Mouse (Mus musculus) erythroid progenitor cell, adult 5-6 weeks (primary cell): ENCODE measurements around the gene Spata31d1a. TPM values are rescaled to one million over a fixed set of nuclear protein-coding genes. Genes with fewer than 3 reads are reported as not detected.

Experiments
- ATAC-seq: replicated peaks from 2 replicates; pipeline ENCODE4 v1.8.0; 2016; ENCODE audit warnings: moderate number of reproducible peaks, mild to moderate bottlenecking, moderate TSS enrichment, inconsistent platforms; ENCODE audit not compliant: poor library complexity, low FRiP score, severe bottlenecking
- total RNA-seq, 2 experiments: library from RNA; stranded (forward) in 1 of 2; stranded (reverse) in 1 of 2; fragments of 150-400 nt in 1 of 2; fragments of 186-747, 209-891 nt in 1 of 2; gene quantifications; 2 replicates each; pipeline versions ENCODE4 v1.2.3 to v1.2.4; 2015 to 2017; ENCODE audit warnings: low replicate concordance in 2 of 2

The Spata31d1a gene
- total RNA-seq, 2 experiments from 2014 or later: not detected

- ATAC-seq: no peak
Observed at GRCm38 (mm10) chr13:59704562-59704961, 5.6 kb downstream of the Spata31d1a start.

GRCm38 (mm10) chr13:59703514-59703913 lies 6.6 kb downstream of the Spata31d1a start:
- no peak for ATAC-seq

GRCm38 (mm10) chr13:59700137-59700536 lies 10.0 kb downstream of the Spata31d1a start:
- 0 out of 2 replicates have a peak, but pooled peaks have one; percentile 18 for ATAC-seq

- no peak for ATAC-seq
Observed at GRCm38 (mm10) chr13:59699131-59699530, 11.0 kb downstream of the Spata31d1a start.

DNA sequence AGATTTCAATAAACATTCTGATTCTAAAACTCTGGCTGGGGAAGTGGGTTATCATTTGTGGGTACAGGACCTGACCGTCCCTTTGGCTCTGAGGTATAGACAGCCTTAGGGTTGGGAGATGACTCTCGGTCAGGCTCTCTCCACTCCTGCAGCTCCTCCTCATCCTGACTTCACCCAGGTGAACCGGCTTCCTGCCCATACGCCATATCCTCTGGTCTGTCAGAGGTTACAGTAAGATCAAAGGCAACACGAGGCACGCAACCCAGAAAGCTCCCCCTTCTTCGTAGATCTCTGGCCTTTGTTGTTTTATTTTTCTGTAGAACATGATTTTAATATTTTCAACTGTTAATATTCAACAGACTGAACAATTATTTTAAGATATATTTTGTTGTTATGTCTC lies 14.3 kb downstream of the Spata31d1a start:
- ATAC-seq: no peak

DNA sequence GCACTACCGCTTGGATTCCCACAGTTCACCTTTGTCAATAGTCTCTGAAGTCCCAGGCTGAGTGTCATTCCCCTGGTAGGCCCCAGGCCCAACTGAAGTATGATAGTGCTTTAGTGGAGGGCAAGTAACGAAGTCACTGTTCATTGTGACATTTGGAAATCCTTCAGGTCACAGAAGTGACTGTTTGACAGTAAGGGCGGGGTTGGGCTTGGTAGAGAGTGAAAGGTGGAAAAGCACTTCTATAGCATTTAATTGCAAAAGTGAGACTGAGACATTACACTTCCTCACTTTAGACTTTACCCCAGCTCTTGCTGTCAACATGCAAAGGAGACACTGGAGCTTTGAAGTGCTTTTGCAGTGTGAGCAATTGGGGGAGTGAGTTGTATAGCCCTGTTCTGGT lies 16.1 kb downstream of the Spata31d1a start, which contains the start of gene 4921517D22Rik:
4921517D22Rik (minus strand) TSS at position 101 of the 400 bp plus-strand sequence.
- no peak for ATAC-seq

GRCm38 (mm10) chr13:59691478-59691877 lies 18.7 kb downstream of the Spata31d1a start:
- ATAC-seq: no peak

DNA sequence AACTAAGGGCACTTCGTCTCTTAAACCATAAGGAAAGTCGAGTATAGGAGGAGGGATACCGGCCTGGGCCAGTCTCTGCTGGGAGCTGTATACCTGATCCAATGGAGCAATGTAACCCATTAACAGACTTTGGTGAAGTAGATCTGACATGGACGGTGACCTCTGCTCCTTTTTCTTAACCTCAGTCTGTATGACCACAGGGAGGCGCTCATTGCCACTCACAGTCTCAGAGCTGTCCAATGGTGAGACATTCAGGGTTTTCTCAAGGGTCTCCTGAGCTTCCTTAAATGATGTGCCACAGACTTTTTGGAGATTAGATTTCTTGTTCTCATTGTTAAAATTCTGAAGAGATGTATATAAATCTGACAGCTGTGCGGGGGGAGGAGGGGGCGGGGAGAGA lies 19.6 kb downstream of the Spata31d1a start:
- no peak for ATAC-seq

DNA sequence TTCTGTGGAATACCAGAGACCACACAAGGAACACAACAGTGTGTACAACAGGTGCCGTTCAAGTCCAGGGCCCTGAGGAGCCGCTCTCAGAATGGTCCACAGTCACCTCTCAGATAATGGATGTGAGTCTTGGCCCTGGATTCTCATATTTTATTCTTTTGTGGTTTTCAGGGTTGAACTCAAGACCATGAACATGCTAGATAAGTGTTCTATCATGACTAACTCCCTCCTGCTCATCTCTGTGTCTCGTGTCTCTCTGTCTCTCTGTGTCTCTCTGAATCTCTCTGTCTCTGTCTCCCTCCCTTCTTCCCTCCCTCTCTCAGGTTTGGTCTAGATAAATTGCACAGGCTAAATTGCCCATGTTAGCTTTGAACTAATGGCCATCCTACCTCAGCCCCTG lies 20.3 kb downstream of the Spata31d1a start:
- no peak for ATAC-seq

DNA sequence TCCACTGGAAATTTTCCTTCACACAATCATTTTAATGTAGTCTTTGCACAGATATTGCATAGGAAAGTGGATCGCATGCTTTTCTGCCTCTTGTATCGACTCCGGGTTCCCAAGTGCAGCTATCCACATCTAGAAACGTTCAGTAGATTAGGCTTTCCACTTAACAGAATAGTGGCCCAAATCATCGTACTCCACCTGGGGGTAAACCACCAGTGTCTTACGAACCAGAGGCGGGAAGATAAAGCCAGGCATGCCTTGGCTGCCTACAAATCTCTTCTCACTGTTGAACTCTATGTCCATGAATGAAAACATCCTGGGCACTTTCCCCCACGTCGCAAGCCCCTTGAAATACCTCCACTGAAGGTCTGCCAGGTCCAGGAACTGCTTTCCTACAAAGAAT lies 20.8 kb downstream of the Spata31d1a start:
- ATAC-seq: no peak

DNA sequence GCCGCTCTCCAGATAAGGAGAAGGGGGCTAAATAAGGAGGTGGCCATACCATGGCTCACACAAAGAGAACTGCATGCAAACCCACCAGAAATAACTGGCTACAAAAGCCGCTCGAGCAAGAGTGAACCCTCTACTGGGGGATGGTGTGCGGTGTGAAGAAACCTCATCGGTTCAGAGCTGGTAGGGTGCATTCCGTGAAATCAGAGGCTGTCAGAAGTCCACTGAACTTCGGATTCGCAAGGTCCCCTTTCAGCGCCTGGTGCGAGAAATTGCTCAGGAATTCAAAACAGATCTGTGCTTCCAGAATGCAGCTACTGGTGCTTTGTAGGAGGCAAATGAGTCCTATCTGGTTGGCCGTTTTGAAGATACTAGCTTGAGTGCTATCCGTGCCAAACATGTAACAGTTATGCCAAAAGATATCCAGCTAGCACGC lies 21.8 kb downstream of the Spata31d1a start:
- ATAC-seq: no peak

DNA sequence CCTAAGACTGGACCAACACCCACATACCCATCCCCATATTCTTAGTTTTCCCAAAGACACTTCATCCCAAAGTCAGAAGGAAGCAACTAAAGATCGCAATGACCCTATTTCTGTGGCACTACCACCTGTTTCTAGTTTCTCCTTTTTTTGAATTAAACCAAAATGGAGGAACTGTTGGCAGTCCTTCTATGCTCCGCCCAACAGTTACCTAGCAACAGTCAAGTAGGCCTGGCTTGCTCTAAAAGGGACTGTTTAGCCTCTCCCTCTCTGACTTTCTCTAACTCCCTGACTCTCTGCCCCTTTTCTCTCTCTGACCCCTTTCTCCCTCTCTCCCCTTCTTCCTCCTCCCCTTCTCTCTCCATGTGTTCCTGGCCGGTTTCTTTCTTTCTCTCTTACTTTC lies 24.9 kb downstream of the Spata31d1a start:
- ATAC-seq: no peak

GRCm38 (mm10) chr13:59682629-59683028 lies 27.5 kb downstream of the Spata31d1a start:
- peak; percentile 70; the same call in 1 of the 2 replicates for ATAC-seq

- no peak for ATAC-seq
Observed at GRCm38 (mm10) chr13:59679908-59680307, 30.2 kb downstream of the Spata31d1a start.

DNA sequence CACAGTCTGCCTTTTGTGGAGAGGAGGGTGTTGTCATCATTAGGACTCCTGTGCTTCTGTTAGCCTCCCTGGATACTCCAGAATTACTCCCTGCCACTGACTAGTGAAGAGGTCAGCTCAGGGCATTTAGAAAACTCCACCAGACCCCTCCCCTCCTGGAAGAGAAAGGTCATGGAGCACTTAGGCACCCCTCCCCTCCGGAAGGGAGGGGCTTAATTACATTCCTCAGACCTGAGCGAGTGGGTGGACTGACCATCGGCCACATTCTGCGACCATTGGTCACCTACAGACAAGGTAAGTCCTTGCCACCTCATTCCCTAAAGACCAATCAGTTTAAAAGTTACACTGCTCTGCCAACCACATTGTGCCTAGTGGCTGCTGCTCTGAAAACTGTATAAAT lies 30.8 kb downstream of the Spata31d1a start:
- no peak for ATAC-seq

GRCm38 (mm10) chr13:59676316-59677229 lies 33.6 kb downstream of the Spata31d1a start:
- no peak for ATAC-seq

GRCm38 (mm10) chr13:59675151-59676011 lies 34.7 kb downstream of the Spata31d1a start, which contains the start of gene Golm1:
TSS of gene Golm1 (minus strand) at chr13:59675811.
- peak; percentile 85 for ATAC-seq

- ATAC-seq: peak; percentile 69
Observed at GRCm38 (mm10) chr13:59674761-59675150, 35.4 kb downstream of the Spata31d1a start.

DNA sequence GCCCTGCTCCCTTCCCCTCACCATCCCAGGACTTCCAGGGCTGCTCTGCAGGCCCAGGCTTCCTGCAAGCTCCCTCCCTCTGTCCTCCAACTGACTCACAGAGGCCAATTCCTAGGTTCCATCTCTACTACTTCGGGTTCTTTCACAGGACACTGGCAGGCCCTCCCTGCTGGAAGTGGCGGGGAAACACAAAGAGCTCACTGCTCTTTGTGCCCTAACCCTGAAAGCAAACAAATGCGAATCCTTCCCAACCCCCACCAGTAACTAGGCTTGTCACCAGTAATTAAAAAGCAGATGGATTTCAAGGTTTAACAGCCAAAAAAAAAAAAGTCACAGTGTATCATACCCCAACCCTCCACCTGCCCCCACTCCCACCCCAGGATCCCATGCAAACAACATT lies 35.9 kb downstream of the Spata31d1a start:
- no peak for ATAC-seq

DNA sequence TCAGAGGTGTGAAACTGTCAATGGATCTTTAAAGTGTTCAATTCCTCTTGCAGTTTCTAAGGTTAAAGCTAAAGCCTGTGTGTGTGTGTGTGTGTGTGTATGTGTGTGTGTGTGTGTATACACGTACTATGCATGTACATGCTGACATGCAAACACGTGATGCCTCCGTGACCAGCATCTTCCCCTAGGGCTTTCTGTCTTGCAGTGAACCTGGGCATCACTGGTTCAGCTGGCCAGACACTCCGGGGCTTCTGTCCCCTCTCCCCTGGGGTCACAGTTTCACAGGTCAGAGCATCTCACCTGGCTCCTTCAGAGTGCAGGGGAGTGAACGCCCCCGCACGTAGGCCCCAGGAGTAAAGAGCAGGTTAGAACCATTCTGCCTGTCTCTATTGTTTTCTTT lies 36.5 kb downstream of the Spata31d1a start:
- ATAC-seq: no peak
